In genomic region chr4:136898637-136899036, GRCm38 (mm10) we compare ENCODE assay signal across 7 mouse cellular contexts. TPM values are rescaled to one million over a fixed set of nuclear protein-coding genes. Genes with fewer than 3 reads are reported as not detected.
DNase-seq lines count a peak whose midpoint lies in the region; ATAC-seq lines count a peak whose summit lies in the region.

C1qa (minus strand) TSS chr4:136898803.

- H3K4me3 ChIP-seq in neural tube, embryonic 11.5 days (ENCODE audit: low read depth, low read length): no peak within 1 kb of the TSS
- H3K4me3 ChIP-seq in forebrain, embryonic 14.5 days (ENCODE audit: low read depth, low read length): no peak within 1 kb of the TSS
- no peak within 1 kb of the TSS for H3K4me3 ChIP-seq in hindbrain, embryonic 10.5 days
- H3K4me3 ChIP-seq in limb, embryonic 15.5 days: no peak within 1 kb of the TSS

- H3K4me1 ChIP-seq in neural tube, embryonic 11.5 days (ENCODE audit: control insufficient read depth, insufficient read depth, low read length): no peaks in the 10 kb centered on the region
- H3K4me1 ChIP-seq in forebrain, embryonic 14.5 days (ENCODE audit: control insufficient read depth, insufficient read depth, low read length): no peaks in the 10 kb centered on the region
- peaks cover 17% of the 10 kb centered on the region for H3K4me1 ChIP-seq in hindbrain, embryonic 10.5 days (replicated peaks)
- H3K4me1 ChIP-seq in limb, embryonic 15.5 days: peaks cover 8% of the 10 kb centered on the region; the same call in 1 of the 2 replicates

- no peak within 1 kb of the TSS for H3K4me2 ChIP-seq in neural tube, embryonic 11.5 days (ENCODE audit: low read depth)
- no peak within 1 kb of the TSS for H3K4me2 ChIP-seq in forebrain, embryonic 14.5 days (ENCODE audit: low read length)
- no peak within 1 kb of the TSS for H3K4me2 ChIP-seq in limb, embryonic 15.5 days

- H3K27ac ChIP-seq in neural tube, embryonic 11.5 days (ENCODE audit: low read depth, low read length): no peak within 1 kb of the TSS
- H3K27ac ChIP-seq in forebrain, embryonic 14.5 days (ENCODE audit: low read depth, low read length): no peak within 1 kb of the TSS
- no peak within 1 kb of the TSS for H3K27ac ChIP-seq in hindbrain, embryonic 10.5 days
- H3K27ac ChIP-seq in limb, embryonic 15.5 days: no peak within 1 kb of the TSS

- no peaks in the 10 kb centered on the region for H3K9me3 ChIP-seq in neural tube, embryonic 11.5 days (ENCODE audit: control insufficient read depth, low read length)
- H3K9me3 ChIP-seq in forebrain, embryonic 14.5 days (replicated peaks; ENCODE audit: control insufficient read depth, low read length): no peaks in the 10 kb centered on the region
- H3K9me3 ChIP-seq in hindbrain, embryonic 10.5 days: no peaks in the 10 kb centered on the region
- no peaks in the 10 kb centered on the region for H3K9me3 ChIP-seq in limb, embryonic 15.5 days

- H3K27me3 ChIP-seq in neural tube, embryonic 11.5 days (ENCODE audit: control insufficient read depth, insufficient read depth, low read length): peaks cover 12% of the 10 kb centered on the region
- peaks cover 19% of the 10 kb centered on the region for H3K27me3 ChIP-seq in forebrain, embryonic 14.5 days (replicated peaks; ENCODE audit: control insufficient read depth, insufficient read depth, low read length)
- peaks cover 64% of the 10 kb centered on the region for H3K27me3 ChIP-seq in hindbrain, embryonic 10.5 days (ENCODE audit: insufficient read depth, poor library complexity, severe bottlenecking)
- H3K27me3 ChIP-seq in limb, embryonic 15.5 days: peaks cover 50% of the 10 kb centered on the region

- ATAC-seq in neural tube, embryonic 11.5 days (ENCODE audit: insufficient read depth, low FRiP score, low TSS enrichment): no peak
- ATAC-seq in forebrain, embryonic 14.5 days: no peak
- no peak for ATAC-seq in limb, embryonic 15.5 days (ENCODE audit: insufficient number of reproducible peaks, low FRiP score, low TSS enrichment, low read depth)
- no peak for ATAC-seq in frontal cortex, adult (ENCODE audit: low TSS enrichment)

- 82% methylated on average over 9 of the region's 9 CpGs for WGBS in neural tube, embryonic 11.5 days
- 79% methylated on average over 9 of the region's 9 CpGs for WGBS in forebrain, embryonic 14.5 days
- 81% methylated on average over 9 of the region's 9 CpGs for WGBS in hindbrain, embryonic 10.5 days
- WGBS in limb, embryonic 15.5 days: 72% methylated on average over 9 of the region's 9 CpGs

- H3K9ac ChIP-seq in neural tube, embryonic 11.5 days (ENCODE audit: low read length): no peak within 1 kb of the TSS
- H3K9ac ChIP-seq in forebrain, embryonic 14.5 days (ENCODE audit: low read length): no peak within 1 kb of the TSS
- H3K9ac ChIP-seq in limb, embryonic 15.5 days: no peak within 1 kb of the TSS

- DNase-seq in neural tube, embryonic 11.5 days (ENCODE audit: low spot score): no peak
- DNase-seq in neural tube, embryonic 10.5 days (ENCODE audit: extremely low spot score, low spot score): no peak
- no peak for DNase-seq in forebrain, embryonic 14.5 days (ENCODE audit: low spot score)
- no peak for DNase-seq in hindbrain, embryonic 10.5 days (ENCODE audit: low spot score)
- no peak for DNase-seq in ovary, postnatal 14 days (ENCODE audit: low spot score)

- H3K36me3 ChIP-seq in neural tube, embryonic 11.5 days (ENCODE audit: control insufficient read depth, insufficient read depth, low read length): no peaks in the 10 kb centered on the region
- no peaks in the 10 kb centered on the region for H3K36me3 ChIP-seq in forebrain, embryonic 14.5 days (ENCODE audit: control insufficient read depth, insufficient read depth, low read length)
- no peaks in the 10 kb centered on the region for H3K36me3 ChIP-seq in hindbrain, embryonic 10.5 days
- H3K36me3 ChIP-seq in limb, embryonic 15.5 days: no peaks in the 10 kb centered on the region

RNA-seq across cellular contexts. Expression of gene C1qa, which starts in this region (rescaled TPM):
- polyA plus RNA-seq in neural tube, embryonic 11.5 days (2014; fragmentation: Nextera tagmentation; extraction: Ambion mirVana): 11.8 and 13.8 TPM in 2 replicates
- 24.3 and 28.1 TPM in 2 replicates for polyA plus RNA-seq in forebrain, embryonic 14.5 days (2014; fragmentation: Nextera tagmentation; extraction: Ambion mirVana)
- 4.8 and 10.8 TPM in 2 replicates for polyA plus RNA-seq in hindbrain, embryonic 10.5 days (2016; fragmentation: Nextera tagmentation; extraction: Ambion mirVana)
- polyA plus RNA-seq in limb, embryonic 15.5 days (2015; fragmentation: Nextera tagmentation; extraction: Ambion mirVana): 46.1 and 53.7 TPM in 2 replicates
